Mouse (Mus musculus) layer of hippocampus, adult 18-20 months (tissue): ENCODE data around the gene Naaladl2. TPM values are rescaled to one million over a fixed set of nuclear protein-coding genes. Genes with fewer than 3 reads are reported as not detected.
A peak's percentile ranks its signal among the peaks of the same experiment; 100 is the strongest.

Experiments
- DNase-seq, 2 experiments: peaks; one replicate each; pipeline ENCODE4 v3.0.0; 2022; ENCODE audit warnings: low spot score in 2 of 2
- total RNA-seq, 2 experiments: library from RNA; stranded (reverse); gene quantifications; 2 replicates each; pipeline ENCODE4 v1.2.3; 2021

Naaladl2 gene
- total RNA-seq, 2 experiments from 2014 or later: 2.9 to 3.0 TPM

- DNase-seq: no peak
These were observed 1142.3 kb downstream of the Naaladl2 start for GRCm38 (mm10) chr3:24001741-24002140.

GRCm38 (mm10) chr3:23973727-23974126 is 1170.3 kb downstream of the Naaladl2 start:
- no peak for DNase-seq

- DNase-seq: peak in 1 of 2 experiments; percentile 11
These were observed 1171.1 kb downstream of the Naaladl2 start for GRCm38 (mm10) chr3:23972747-23973667.

GRCm38 (mm10) chr3:23962961-23963621 is 1181.0 kb downstream of the Naaladl2 start:
- no peak for DNase-seq

- DNase-seq: no peak
These were observed 1197.9 kb downstream of the Naaladl2 start for GRCm38 (mm10) chr3:23946182-23946581.

- no peak for DNase-seq
These were observed 1206.8 kb downstream of the Naaladl2 start for GRCm38 (mm10) chr3:23937299-23937698.

- no peak for DNase-seq
These were observed 1216.0 kb downstream of the Naaladl2 start for GRCm38 (mm10) chr3:23928097-23928496.

- DNase-seq: no peak
These were observed 1236.4 kb downstream of the Naaladl2 start for GRCm38 (mm10) chr3:23907682-23908081.

GRCm38 (mm10) chr3:23865688-23866087 is 1278.4 kb downstream of the Naaladl2 start:
- DNase-seq: no peak

GRCm38 (mm10) chr3:23857275-23857674 is 1286.8 kb downstream of the Naaladl2 start:
- no peak for DNase-seq

GRCm38 (mm10) chr3:23817585-23817984 is 1326.5 kb downstream of the Naaladl2 start:
- no peak for DNase-seq

GRCm38 (mm10) chr3:23758746-23759145 is 1385.3 kb downstream of the Naaladl2 start:
- DNase-seq: no peak
